Mouse (Mus musculus) thymus, adult 18-20 months (tissue): ENCODE data around the gene Gm20824.
"Not testable (repeated sequence)": the region's sequence is repeated elsewhere in the genome, so short reads cannot be mapped to it uniquely, and the experiment has no call there.

Experiments used
- DNase-seq, 2 experiments: peaks; one replicate each; pipeline ENCODE4 v3.0.0; 2022; ENCODE audit warnings: mixed read lengths in 2 of 2

Gm20824 gene

DNA sequence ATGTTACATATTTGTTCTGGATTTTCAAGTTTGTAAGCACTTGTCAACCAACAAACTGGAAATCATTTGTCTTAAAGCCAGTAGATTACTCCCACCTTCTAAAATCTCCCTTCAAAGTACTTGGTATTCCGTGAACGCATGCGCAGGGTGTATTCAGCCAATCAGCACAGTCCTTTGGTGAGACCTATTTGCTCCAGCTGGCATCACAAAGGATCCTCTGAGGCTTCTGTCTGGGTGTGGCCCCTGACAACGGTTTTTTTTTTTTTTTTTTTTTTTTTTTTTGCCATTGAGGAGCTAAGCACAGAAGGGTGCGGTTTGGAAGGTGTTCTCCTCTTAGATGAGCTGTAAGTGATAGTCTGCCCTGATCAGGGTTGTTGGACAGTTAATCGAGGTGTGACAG, at the start of gene Gm20824:
Gm20824 (plus strand) TSS at position 301 of the 400 bp plus-strand sequence.
- not testable (repeated sequence) for DNase-seq
